Mouse (Mus musculus) spleen, adult 2 months (tissue): ENCODE data around the gene Ddx4.

Experiments
- CTCF ChIP-seq: fragments of 200-500 bp; IDR thresholded peaks from 2 replicates; pipeline ENCODE4 v1.5.1; 2011; ENCODE audit warnings: mild to moderate bottlenecking, inconsistent platforms; ENCODE audit not compliant: insufficient read depth, insufficient read length, insufficient replicate concordance; ENCODE audit errors: extremely low read depth
- POLR2A ChIP-seq: fragments of 200-500 bp; IDR thresholded peaks from 2 replicates; pipeline ENCODE4 v1.6.1; 2011; ENCODE audit warnings: low read depth, low read length, inconsistent platforms

DNA sequence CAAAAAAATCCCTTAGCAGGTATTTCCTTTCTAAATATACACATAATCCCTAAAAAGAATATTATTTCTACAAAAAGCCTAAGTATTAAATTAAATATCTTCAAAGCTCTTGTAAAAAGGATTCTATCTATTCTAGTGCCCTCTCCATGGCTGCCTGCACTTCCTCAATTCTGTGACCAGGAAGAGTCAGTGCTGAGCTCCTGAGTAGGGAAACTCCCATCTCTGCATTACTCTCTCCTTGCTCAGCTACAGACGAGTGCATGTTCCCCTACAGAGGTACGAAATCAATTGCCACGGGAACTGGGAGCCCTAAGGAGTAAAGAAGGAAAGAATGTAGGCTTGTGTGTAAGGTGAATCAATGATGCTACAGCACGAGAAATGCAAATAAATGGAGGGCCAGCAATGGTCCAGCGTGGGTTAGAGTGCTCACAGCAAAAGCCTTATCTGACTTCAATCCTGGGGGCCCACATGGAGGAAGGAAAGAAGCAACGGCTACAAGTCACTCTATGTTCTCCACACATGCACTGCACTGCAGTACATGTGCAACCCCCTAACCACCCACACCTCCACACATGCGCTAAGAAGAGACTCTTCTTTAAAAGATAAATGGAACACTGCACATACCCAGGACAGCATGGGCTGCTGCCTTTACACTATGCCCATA is 17.0 kb downstream of the Ddx4 start:
- TF ChIP-seq CTCF, result no peak
- TF ChIP-seq POLR2A, result no peak
